Mouse (Mus musculus) E14TG2a.4 (cell line): Measurements from ENCODE around the gene Nsun2.

ENCODE experiments used
- CTCF ChIP-seq: conservative IDR thresholded peaks from 2 replicates; pipeline ENCODE4 v1.5.1; 2014; ENCODE audit warnings: low read length
- NANOG ChIP-seq: IDR thresholded peaks from 2 replicates; pipeline ENCODE4 v1.6.1; 2014; ENCODE audit warnings: borderline replicate concordance, low read length, mixed read lengths

DNA sequence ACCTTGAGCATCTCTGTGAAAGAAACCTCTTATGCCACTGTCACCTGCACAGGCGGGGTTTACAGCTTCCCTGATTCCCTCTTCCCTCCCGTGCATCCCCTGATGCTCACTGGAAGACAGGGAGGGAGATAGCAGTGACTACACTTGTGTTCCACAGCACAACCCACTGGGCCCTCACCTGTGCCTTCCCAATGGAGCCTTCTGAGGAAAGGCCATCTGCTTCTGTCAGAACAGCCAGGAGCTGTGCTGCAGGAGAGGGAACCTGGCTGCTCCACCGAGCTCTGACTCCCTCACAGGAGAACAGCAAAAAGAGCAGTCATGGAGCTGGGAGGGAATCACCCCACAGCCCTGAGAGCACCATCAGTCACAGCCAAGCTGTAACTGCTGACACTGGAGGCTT, 3.4 kb upstream of the Nsun2 start:
- TF ChIP-seq CTCF (no peak), NANOG (no peak)
